In genomic region chr1:86718190-86718589, GRCm38 (mm10) we compare ENCODE assay signal across 25 mouse cellular contexts. TPM values are rescaled to one million over a fixed set of nuclear protein-coding genes. Genes with fewer than 3 reads are reported as not detected.
"Had no signal": no experiment of that assay in that cellular context is flagged by ENCODE, and none has a peak within 500 bp of the region (broad histone marks: within the 10 kb centered on the region; RNA-seq: fewer than 3 reads in every experiment).

No protein-coding gene starts in this region.

- H3K4me1 ChIP-seq: lung, embryonic 15.5 days; midbrain, embryonic 10.5 days; midbrain, embryonic 12.5 days; neural tube, embryonic 13.5 days; neural tube, embryonic 15.5 days had no signal

- H3K4me2 ChIP-seq: liver, embryonic 15.5 days; lung, embryonic 15.5 days; midbrain, embryonic 12.5 days; neural tube, embryonic 13.5 days; neural tube, embryonic 15.5 days had no signal

- H3K9ac ChIP-seq: liver, embryonic 15.5 days; lung, embryonic 15.5 days; midbrain, embryonic 12.5 days; neural tube, embryonic 13.5 days; neural tube, embryonic 15.5 days had no signal

- H3K9me3 ChIP-seq: liver, embryonic 15.5 days; lung, embryonic 15.5 days; megakaryocyte, embryonic 14.5 days; midbrain, embryonic 10.5 days; midbrain, embryonic 12.5 days; neural tube, embryonic 13.5 days; neural tube, embryonic 15.5 days had no signal

- ATAC-seq: lung, postnatal 0 days; midbrain, embryonic 16.5 days had no signal

- H3K27ac ChIP-seq: lung, embryonic 15.5 days; macrophage; midbrain, embryonic 10.5 days; midbrain, embryonic 12.5 days; neural tube, embryonic 13.5 days; neural tube, embryonic 15.5 days had no signal

- H3K36me3 ChIP-seq: liver, embryonic 15.5 days; lung, embryonic 15.5 days; midbrain, embryonic 10.5 days; midbrain, embryonic 12.5 days; neural tube, embryonic 13.5 days; neural tube, embryonic 15.5 days had no signal

- H3K27me3 ChIP-seq: liver, embryonic 15.5 days; lung, embryonic 15.5 days; megakaryocyte, embryonic 14.5 days; midbrain, embryonic 12.5 days; neural tube, embryonic 13.5 days; neural tube, embryonic 15.5 days had no signal

- DNase-seq: lung, adult 2 months; lung, postnatal 14 days; lung, postnatal 36 days; midbrain, embryonic 14.5 days; retina, postnatal 1 day; right cerebral cortex, adult 18-20 months; right cerebral cortex, postnatal 25 days; right cerebral cortex, postnatal 4 days; spleen, adult 18-20 months; thymus, adult 18-20 months; thymus, postnatal 14 days; thymus, postnatal 36 days had no signal

- H3K4me3 ChIP-seq: liver, embryonic 15.5 days; lung, embryonic 15.5 days; midbrain, embryonic 10.5 days; midbrain, embryonic 12.5 days; myocyte; neural tube, embryonic 13.5 days; neural tube, embryonic 15.5 days had no signal

RNA-seq across cellular contexts. Expression of gene Nppc, which starts 47.8 kb away (rescaled TPM):
- total RNA-seq: megakaryocyte progenitor cell, adult 5-6 weeks had no signal
- polyA plus RNA-seq: liver, embryonic 15.5 days; macrophage; small intestine, adult 2 months had no signal
